Mouse (Mus musculus): Measurements from ENCODE around the gene Cd300c.
"Not testable (repeated sequence)": the region's sequence is repeated elsewhere in the genome, so short reads cannot be mapped to it uniquely, and the experiment has no call there.

The Cd300c gene

DNA sequence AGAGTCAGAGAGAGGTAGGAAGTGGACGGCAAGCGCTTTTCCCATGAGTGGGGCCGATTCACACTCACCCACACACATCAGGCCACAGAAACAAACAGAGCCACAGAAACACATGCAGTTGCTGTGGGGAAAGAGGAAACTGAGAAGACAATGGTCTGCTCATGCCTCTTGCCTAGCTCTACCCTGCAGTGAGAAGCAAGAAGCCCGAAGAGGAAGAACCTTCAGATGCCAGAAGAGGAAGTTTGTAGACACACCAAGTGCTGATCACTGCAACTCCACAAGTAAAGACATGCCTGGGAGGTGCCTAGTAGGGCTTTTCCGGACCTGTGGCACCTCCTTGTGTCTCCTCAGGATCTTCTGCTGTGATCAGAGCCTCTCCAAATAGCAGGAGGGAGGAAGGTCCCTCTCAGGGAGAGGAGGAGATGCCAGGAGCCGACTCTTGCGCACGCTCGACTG, at the start of gene Cd300c:
TSS of gene Cd300c (minus strand) at position 406 of the 456 bp plus-strand sequence.
- DNase-seq = no peak

DNA sequence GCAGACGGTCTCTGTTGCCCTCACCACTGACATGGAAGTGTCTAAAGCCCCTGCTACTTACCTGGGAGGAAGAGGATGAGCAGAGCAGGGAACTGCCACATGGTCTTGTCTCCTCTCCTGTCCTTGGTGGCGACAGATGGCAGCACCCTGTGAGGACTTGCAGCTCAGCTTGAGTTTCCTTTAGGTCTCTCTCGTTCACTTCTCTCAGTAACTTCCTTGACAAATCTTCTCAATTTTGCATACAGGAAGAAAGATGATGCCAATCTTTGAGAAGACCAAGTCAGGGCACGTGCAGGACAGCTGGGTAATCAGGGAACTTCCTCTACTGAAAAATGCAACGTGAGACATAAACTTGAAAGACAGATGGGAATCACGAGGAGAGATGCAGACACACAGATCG, 47.1 kb upstream of the Cd300c start, which contains the start of gene Cd300ld2:
TSS of gene Cd300ld2 (minus strand) at position 101 of the 400 bp plus-strand sequence.
- not testable (repeated sequence) for DNase-seq

DNA sequence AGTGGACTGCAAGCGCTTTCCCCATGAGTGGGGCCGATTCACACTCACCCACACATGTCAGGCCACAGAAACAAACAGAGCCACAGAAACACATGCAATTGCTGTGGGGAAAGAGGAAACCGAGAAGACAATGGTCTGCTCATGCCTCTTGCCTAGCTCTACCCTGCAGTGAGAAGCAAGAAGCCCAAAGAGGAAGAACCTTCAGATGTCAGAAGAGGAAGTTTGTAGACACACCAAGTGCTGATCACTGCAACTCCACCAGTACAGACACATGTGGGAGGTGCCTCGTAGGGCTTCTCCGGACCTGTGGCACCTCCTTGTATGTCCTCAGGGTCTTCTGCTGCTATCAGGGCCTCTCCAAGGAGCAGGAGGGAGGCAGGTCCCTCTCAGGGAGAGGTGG, 35.1 kb upstream of the Cd300c start:
- DNase-seq = no peak

DNA sequence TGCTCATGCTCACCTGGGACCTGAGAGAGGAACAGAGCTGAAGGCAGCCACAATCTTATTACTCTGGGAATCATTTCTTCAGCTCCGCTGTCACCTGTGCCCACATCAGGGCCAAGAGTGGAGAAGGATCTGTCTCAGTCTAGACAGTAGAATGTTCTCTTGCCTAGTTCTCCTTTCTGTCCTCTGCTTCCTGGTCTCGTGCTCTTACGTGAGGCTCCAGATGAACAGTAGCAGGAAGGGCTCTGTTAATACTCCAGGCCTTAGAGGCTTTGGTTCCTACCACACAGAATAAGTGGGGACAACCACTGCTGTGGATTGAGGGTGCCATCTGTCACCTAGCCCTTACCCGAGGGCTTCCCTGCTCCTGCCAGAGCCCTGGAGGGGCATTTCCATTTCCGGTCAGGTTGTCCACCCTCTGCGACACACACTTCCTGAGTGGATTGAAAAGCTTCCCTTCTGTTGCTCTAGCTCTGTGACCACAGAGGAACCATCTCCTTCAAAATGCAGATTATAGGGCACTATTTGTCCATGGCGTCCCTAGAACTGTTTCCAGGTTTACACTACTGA, 32.6 kb upstream of the Cd300c start, which contains the start of gene Cd300c2:
TSS of gene Cd300c2 (minus strand) at position 407 of the 567 bp plus-strand sequence.
- no peak for DNase-seq

DNA sequence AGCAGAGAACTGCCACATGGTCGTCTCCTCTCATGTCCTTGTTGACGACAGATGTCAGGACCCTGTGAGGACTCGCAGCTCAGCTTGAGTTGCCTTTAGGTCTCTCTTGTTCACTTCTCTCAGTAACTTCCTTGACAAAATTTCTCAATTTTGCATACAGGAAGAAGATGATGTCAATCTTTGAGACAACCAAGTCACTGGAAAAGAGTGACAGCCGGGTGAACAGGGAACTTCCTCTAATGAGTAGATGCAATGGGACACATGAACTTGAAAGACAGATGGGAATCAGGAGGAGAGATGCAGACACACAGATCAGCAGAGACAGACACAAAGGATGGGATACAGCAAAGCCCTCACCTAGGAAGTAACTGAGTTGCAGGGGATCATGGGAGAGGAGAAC, 20.8 kb upstream of the Cd300c start, which contains the start of gene Cd300ld:
TSS of gene Cd300ld (minus strand) at position 130 of the 400 bp plus-strand sequence.
- no peak for DNase-seq

DNA sequence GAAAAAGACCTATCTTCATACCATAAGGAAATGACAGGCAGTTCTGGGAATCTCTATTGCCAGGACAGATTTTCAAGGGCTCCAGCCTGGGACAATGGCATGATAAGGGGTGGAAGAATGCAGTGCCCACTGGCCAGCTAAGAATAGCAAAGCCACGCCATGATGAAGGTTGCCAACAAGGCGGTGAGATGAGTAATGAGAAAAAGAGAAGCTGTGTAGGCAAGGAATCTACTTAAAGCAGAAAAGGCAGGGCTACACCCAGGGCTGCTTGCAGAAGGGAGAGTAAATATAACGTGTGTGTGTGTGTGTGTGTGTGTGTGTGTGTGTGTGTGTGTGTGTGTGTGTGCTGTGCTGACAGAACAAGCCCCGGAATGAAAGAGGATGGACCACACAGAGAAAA, 12.9 kb upstream of the Cd300c start:
- DNase-seq = no peak

DNA sequence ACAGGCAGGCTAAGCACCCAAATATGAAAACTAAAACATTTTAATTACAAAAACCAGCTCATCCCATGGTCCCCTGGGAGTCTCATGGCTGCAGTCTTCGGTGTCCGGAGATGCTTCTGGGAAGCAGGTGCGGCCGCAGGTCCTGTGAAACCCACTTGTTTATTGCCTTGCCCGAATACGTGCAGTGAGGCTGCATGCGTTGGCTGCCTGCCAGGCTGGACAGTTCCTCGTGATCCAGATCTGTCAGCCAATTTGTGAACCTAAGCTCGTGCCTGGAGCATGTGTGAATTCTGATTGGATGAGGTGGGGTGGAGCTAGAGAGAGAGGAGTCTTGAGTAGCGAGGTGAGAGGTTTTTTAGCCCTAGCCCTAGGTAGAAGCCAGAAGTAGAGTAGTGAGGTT, 3.8 kb upstream of the Cd300c start:
- DNase-seq = no peak

DNA sequence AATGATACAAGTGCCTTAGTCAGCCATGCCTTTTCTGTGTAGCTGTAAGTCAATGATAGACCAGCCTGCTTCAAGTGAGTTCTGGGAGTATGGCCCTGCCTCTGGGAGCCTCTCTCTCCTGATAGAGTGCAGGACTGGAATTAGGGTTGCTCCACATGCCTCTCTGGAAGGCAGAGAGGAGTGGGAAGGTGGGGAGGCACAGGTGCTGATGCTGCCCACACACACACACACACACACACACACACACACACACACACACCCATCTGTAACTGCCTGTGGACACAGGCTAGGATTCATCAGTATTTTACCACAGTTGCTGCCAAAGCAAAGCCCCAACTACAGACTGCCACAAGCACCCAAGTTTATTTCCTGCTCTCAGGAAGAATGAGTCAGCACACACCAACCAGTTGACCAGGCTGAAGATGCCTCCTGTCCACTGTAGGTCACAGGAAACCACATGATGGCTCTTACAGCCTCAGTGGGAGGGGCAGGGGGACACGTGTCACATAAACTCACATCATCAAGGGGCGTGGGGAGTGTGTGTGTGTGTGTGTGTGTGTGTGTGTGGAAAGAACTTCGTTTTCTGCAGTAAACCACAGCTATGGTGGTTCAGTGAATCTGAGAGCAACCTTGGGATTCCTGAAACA, 3.7 kb downstream of the Cd300c start:
- no peak for DNase-seq

DNA sequence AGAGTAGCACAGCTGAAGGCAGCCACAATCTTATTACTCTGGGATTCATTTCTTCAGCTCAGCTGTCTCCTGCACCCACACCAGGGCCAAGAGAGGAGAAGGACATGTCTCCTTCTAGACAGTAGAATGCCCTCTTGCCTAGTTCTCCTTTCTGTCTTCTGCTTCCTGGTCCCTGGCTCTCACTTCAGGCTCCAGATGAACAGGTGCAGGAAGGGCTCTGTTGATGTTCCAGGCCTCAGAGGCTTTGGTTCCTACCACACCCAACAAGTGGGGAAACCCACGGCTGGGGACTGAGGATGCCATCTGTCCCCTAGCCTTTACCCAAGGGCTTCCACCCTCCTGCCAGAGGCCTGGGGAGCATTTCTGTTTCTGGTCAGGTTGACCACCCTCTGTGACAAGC, 8.6 kb downstream of the Cd300c start:
- no peak for DNase-seq

DNA sequence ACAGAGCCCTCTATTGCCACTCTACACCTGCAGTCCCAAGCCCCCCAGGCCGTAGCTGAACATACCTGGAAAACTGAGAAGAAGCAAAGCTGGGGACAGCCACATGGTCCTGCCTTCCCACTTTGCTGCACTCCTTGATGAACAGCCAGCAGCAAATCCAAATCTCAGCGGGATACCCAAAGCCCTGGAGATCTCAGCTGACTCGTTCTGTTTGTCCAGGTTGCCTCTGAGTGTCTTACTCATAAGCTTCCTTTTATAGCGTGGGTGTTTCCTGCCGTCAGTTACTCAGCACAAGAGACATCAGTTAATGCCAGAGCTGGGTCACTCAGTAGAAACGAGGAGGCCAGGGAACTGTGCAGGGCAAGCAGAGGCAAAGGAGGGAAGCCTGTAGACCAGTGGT, 34.8 kb downstream of the Cd300c start, which contains the start of gene Cd300lb:
TSS of gene Cd300lb (minus strand) at position 243 of the 400 bp plus-strand sequence.
- DNase-seq = no peak

DNA sequence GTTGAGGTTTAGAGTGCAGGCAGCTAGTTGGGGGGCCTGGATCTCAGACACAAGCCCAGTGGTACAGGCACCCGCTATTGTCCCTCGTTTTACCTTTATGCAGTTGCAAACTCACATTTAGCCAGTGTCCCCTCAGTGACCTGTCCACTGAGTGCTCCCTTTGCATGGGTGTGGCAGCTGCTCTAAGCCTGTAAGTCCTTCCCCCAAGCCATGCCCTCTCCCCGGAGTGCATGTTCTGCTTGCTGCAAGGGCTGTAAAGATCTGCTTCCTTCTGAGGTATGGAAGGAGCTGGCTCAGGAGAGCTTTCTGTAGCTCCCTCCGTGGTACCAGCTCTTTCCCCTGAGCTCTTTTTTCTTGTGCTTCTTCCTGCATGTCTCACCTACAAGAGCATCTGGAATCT, 35.4 kb downstream of the Cd300c start:
- DNase-seq = no peak

DNA sequence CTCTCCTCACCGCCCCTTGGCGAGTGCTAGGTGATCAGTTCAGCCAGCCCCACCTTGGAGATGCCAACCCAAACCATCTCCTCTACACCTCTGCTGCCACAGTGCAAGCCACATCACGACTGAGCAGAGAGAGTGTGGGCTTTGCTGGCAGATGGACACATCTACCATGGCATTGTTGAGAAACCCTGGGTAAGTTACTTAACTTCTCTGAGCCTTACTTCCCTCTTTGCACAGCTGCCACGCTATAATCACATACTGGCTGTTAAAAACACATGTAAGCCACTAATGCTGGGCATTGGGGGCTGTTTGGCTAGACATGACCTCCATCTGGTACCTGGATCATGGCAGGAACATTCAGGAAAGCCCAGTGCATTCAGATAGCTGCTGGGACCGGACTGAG, 37.9 kb downstream of the Cd300c start:
- DNase-seq = no peak

DNA sequence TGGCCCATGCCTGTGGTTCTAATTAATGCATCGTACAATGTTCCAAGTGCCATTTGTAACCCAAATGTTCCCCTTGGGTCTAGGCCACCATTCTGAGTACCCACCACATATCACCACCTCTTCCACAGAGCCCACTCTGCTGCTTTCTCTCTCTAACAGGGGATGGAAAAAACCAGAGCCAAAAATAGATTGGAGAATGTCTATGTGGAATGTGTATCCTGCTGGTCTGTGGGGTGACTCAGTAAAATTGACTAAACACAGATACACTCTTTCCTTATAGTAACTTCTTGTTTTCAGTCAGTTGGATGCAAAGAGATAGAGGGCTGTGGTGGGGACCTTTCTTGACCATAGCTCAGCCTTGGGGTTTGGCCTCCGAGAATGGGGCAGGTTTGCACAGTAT, 39.4 kb downstream of the Cd300c start:
- DNase-seq = no peak

DNA sequence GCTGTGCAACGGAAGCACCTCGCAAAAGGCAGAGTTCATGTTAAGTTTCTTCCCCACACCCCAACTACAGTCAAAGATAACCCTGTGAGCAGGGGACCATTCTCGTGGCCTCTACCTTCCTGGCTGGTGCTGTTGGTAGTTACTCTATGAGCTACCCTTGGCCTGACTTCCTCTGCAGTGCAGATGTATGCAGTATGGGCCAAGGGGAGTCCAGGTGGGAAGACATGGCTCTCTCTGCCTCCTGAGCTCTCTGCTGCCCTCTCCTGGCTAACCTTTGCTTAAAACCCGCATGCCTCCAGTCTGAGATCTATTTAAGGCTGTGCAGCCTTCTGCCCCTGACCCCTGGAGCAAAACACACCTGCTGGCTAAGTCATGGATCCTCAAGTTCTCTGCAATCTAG, 45.0 kb downstream of the Cd300c start:
- peak; percentile 41 for DNase-seq

DNA sequence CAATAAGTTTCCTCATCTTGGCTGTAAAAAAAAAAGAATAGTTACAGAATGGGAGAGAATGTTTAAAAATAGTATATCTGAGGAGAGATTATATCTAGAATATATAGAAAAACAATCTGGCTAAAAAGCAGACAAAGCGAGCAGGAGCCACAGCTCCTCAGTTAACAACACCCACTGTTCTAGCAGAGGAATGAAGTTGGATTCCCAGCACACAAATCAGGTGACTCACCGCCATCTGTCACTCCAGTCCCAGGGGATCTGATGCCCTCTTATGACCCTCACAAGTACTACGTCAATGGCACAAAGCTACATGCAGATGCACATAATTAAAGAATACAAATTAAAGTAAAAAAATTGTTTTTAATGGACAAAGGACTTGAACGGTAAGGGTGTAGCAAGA, 46.5 kb downstream of the Cd300c start:
- DNase-seq = no peak

DNA sequence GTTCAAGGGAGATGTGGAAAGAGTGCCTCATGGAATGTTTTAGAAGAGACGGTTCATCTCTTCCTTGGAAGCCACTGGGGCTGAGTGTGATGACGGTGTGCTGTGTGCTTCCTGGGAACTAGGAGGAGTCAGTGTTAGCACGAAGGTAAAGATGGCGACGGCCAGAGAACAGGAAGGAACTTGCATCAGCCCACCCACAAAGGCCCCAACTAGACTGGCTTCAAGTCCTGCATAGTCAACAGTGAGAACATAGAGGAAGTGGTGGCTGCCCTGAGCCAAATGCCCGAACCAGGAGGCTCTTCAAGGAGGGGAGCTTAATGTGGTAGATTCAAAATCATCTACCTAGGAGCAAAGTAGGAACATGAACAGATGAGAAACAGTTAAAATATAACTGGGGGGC, 51.8 kb downstream of the Cd300c start:
- no peak for DNase-seq

DNA sequence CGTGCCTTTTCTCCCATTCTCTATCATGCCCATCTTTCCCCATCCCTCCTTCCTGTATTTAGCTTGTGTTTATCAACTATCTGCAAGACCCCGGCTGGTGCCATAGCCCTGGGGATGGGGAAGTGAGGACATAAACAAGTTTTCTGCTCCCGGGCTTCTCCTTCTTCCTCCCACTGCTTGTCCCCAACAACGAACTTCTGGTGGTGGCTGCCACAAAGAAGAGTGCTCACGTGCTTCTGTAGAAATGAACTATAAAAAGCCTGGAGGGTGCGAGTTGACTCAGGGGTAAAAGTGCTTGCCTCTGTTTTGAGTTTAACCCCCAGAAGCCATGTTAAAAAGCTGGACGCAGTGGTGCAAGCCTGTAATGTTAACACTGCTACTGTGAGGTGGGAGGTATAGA, 54.0 kb downstream of the Cd300c start:
- DNase-seq = no peak

DNA sequence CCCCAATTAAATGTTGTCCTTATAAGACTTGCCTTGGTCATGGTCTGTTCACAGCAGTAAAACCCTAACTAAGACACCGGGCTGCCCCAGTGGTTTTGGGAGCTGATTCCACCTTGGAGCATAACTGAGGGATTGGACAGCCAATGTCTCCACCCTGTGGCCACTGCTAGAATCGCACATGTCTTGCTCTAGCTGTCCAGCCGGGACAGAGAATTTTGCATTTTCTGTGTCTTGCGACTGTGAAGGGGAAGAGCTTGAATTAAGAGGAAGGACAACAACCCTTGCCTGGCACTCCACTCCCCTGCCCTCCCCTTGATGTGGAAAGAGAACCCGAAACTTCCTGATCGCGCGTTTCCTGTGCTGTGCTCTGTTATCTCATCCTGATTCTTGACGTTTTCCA, 56.1 kb downstream of the Cd300c start:
- peak; percentile 88 for DNase-seq

DNA sequence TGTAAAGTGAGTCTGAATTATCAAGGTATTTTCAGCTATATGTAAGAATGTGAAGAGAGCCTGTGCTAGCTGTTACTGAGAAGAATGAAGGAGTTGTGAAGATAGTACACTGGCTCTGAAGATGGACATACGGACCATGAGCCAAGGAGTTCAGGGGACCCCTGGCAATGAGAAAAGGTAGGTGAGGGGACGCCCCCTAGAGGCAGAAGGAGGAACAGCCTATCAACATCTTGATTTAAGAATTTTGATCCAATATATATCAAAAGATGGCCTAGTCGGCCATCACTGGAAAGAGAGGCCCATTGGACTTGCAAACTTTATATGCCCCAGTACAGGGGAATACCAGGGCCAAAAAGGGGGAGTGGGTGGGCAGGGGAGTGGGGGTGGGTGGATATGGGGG, 59.4 kb downstream of the Cd300c start:
- not testable (repeated sequence) for DNase-seq

DNA sequence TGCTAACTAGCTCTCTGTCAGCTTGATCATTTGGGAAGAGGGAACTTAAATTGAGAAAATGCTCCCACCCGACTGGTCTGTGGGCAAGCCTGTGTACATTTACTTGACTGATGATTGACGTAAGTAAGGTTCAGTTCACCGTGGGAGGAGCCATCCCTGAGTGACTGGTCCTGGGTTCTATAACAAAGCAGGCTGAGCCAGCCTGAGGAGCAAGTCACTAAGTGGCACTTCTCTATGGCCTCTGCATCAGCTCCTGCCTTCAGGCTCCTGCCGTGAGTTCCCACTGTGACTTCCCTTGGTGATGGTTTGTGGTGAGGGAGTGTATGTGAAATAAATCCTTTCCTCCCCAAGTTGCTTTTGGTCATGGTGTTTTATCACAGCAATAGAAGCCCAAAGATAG, 60.9 kb downstream of the Cd300c start:
- no peak for DNase-seq

DNA sequence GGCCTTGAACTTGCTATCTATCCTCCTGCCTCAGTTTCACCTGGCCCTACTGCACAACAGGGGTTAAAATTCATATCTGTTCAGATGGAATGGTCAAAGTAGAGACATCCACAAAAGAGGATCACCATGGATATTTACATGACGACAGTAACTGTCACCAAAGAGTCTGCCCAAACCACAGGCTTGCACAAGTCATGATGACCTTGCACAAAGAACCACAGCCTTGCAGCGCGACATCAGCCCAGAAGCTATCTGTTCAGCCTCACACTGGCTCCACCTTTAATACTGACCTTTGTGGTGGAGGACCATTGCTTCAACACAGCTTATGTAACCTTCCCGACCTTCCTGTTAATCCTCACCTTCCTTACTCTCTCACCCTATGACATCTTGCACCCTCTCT, 61.4 kb downstream of the Cd300c start:
- no peak for DNase-seq
